In genomic region chr1:177621854-177622590, GRCm38 (mm10) we compare ENCODE assay signal across 17 mouse cellular contexts.
A peak's percentile ranks its signal among the peaks of the same experiment; 100 is the strongest.
DNase-seq lines count a peak whose midpoint lies in the region; ATAC-seq and TF ChIP-seq lines count a peak whose summit lies in the region.
"Had no signal": no experiment of that assay in that cellular context is flagged by ENCODE, and none has a peak within 500 bp of the region (broad histone marks: within the 10 kb centered on the region; RNA-seq: fewer than 3 reads in every experiment).

No protein-coding gene starts in this region.

- peak; percentile 46 to 50 for DNase-seq in cerebellum, postnatal 10 days
- no peak for DNase-seq in cerebellum, adult 8-10 months
- DNase-seq in Muller cell, postnatal 12 days (ENCODE audit: inconsistent ontology term), result peak; percentile 86
- DNase-seq in forebrain, embryonic 11.5 days (ENCODE audit: low spot score), result no peak
- no peak for DNase-seq in hindbrain, embryonic 14.5 days (ENCODE audit: low spot score)
- no peak for DNase-seq in left cerebral cortex, postnatal 36 days (ENCODE audit: low spot score in 2 of 2)
- no peak for DNase-seq in thymus, postnatal 14 days
- DNase-seq: cerebellum, adult 11 months; heart, postnatal 10 days; kidney, adult 11 months; kidney, postnatal 14 days; layer of hippocampus, adult 9-11 months; right cerebral cortex, postnatal 25 days had no signal

- ATAC-seq in forebrain, embryonic 11.5 days (replicated peaks; ENCODE audit: low FRiP score), result peak; percentile 47
- peak; percentile 54; the same call in 1 of the 2 replicates for ATAC-seq in hindbrain, embryonic 14.5 days (ENCODE audit: low FRiP score)
- no peak for ATAC-seq in intestine, postnatal 0 days

- no peaks in the 10 kb centered on the region for H3K27me3 ChIP-seq in forebrain, embryonic 11.5 days (ENCODE audit: control insufficient read depth, insufficient read depth, low read length)
- no peaks in the 10 kb centered on the region for H3K27me3 ChIP-seq in hindbrain, embryonic 14.5 days (ENCODE audit: control insufficient read depth, insufficient read depth, low read length)
- no peaks in the 10 kb centered on the region for H3K27me3 ChIP-seq in intestine, postnatal 0 days (replicated peaks; ENCODE audit: control insufficient read depth, insufficient read depth, low read length)
- H3K27me3 ChIP-seq: embryonic facial prominence, embryonic 12.5 days; lung, embryonic 15.5 days had no signal

- TF ChIP-seq CTCF in intestine, postnatal 0 days (IDR thresholded peaks at IDR 0.05; ENCODE audit: low read depth), result no peak

- H3K36me3 ChIP-seq in forebrain, embryonic 11.5 days (ENCODE audit: control insufficient read depth, insufficient read depth, low read length), result no peaks in the 10 kb centered on the region
- H3K36me3 ChIP-seq in hindbrain, embryonic 14.5 days (replicated peaks; ENCODE audit: control insufficient read depth, insufficient read depth), result no peaks in the 10 kb centered on the region
- H3K36me3 ChIP-seq in intestine, postnatal 0 days (ENCODE audit: control insufficient read depth, insufficient read depth), result no peaks in the 10 kb centered on the region
- H3K36me3 ChIP-seq: embryonic facial prominence, embryonic 12.5 days; lung, embryonic 15.5 days had no signal

- H3K4me3 ChIP-seq in forebrain, embryonic 11.5 days (ENCODE audit: low read depth, low read length), result no peak overlapping the region
- H3K4me3 ChIP-seq in hindbrain, embryonic 14.5 days (replicated peaks; ENCODE audit: low read length), result no peak overlapping the region
- H3K4me3 ChIP-seq in intestine, postnatal 0 days (ENCODE audit: low read depth, low read length), result no peak overlapping the region
- H3K4me3 ChIP-seq: embryonic facial prominence, embryonic 12.5 days; lung, embryonic 15.5 days; megakaryocyte, embryonic 14.5 days had no signal

- 63% methylated on average over 17 of the region's 17 CpGs for WGBS in forebrain, embryonic 11.5 days
- 36% methylated on average over 17 of the region's 17 CpGs for WGBS in hindbrain, embryonic 14.5 days
- 91% methylated on average over 17 of the region's 17 CpGs for WGBS in intestine, postnatal 0 days

- no peak overlapping the region for H3K27ac ChIP-seq in forebrain, embryonic 11.5 days (ENCODE audit: low read depth, low read length)
- no peak overlapping the region for H3K27ac ChIP-seq in hindbrain, embryonic 14.5 days
- H3K27ac ChIP-seq in intestine, postnatal 0 days (ENCODE audit: low read depth, low read length), result no peak overlapping the region
- H3K27ac ChIP-seq: embryonic facial prominence, embryonic 12.5 days; lung, embryonic 15.5 days had no signal

- H3K9me3 ChIP-seq in forebrain, embryonic 11.5 days (ENCODE audit: control insufficient read depth, low read length), result no peaks in the 10 kb centered on the region
- no peaks in the 10 kb centered on the region for H3K9me3 ChIP-seq in hindbrain, embryonic 14.5 days (ENCODE audit: control insufficient read depth, low read length)
- no peaks in the 10 kb centered on the region for H3K9me3 ChIP-seq in intestine, postnatal 0 days (ENCODE audit: control insufficient read depth)
- H3K9me3 ChIP-seq: embryonic facial prominence, embryonic 12.5 days; lung, embryonic 15.5 days had no signal

- H3K9ac ChIP-seq in forebrain, embryonic 11.5 days (ENCODE audit: low read length), result no peak overlapping the region
- no peak overlapping the region for H3K9ac ChIP-seq in hindbrain, embryonic 14.5 days
- H3K9ac ChIP-seq in intestine, postnatal 0 days (ENCODE audit: low read depth, low read length), result no peak overlapping the region
- H3K9ac ChIP-seq: embryonic facial prominence, embryonic 12.5 days; lung, embryonic 15.5 days had no signal

- intact Hi-C loops in left cerebral cortex, postnatal 36 days (cut with DNase I), result no loop called here

- no peaks in the 10 kb centered on the region for H3K4me1 ChIP-seq in forebrain, embryonic 11.5 days (replicated peaks; ENCODE audit: control insufficient read depth, insufficient read depth, low read length)
- 0 out of 2 replicates have a peak, but pooled peaks cover 5% of the 10 kb centered on the region for H3K4me1 ChIP-seq in hindbrain, embryonic 14.5 days (replicated peaks; ENCODE audit: control insufficient read depth, insufficient read depth, low read length)
- 0 out of 2 replicates have a peak, but pooled peaks cover 2% of the 10 kb centered on the region for H3K4me1 ChIP-seq in intestine, postnatal 0 days (replicated peaks; ENCODE audit: control insufficient read depth, insufficient read depth, low read length)
- H3K4me1 ChIP-seq: embryonic facial prominence, embryonic 12.5 days; megakaryocyte, embryonic 14.5 days had no signal

- H3K4me2 ChIP-seq in forebrain, embryonic 11.5 days (ENCODE audit: low read depth, low read length, severe bottlenecking), result no peak overlapping the region
- no peak overlapping the region for H3K4me2 ChIP-seq in hindbrain, embryonic 14.5 days (replicated peaks)
- H3K4me2 ChIP-seq in intestine, postnatal 0 days (replicated peaks; ENCODE audit: low read depth), result no peak overlapping the region
- H3K4me2 ChIP-seq: embryonic facial prominence, embryonic 12.5 days; lung, embryonic 15.5 days had no signal

Comparison
In these comparisons a context has a peak if more than half of its experiments do, and no peak if none do; other contexts are left out.
1. DNase-seq: peak in cerebellum, postnatal 10 days (2 of 2) and Muller cell, postnatal 12 days (single experiment); none in cerebellum, adult 8-10 months (single experiment), forebrain, embryonic 11.5 days (single experiment), hindbrain, embryonic 14.5 days (single experiment), left cerebral cortex, postnatal 36 days (0 of 2) and thymus, postnatal 14 days (single experiment).